Mouse (Mus musculus) limb, embryonic 12.5 days (tissue): ENCODE measurements around the gene Fgfr2. TPM values are rescaled to one million over a fixed set of nuclear protein-coding genes. Genes with fewer than 3 reads are reported as not detected.
A peak's percentile ranks its signal among the peaks of the same experiment; 100 is the strongest.

Experiments
- ATAC-seq: fragments of 200-750 bp; cut with Nextera tagmentation; 2 replicates; pipeline ENCODE4 v1.8.0; 2017; ENCODE audit warnings: low read depth, moderate TSS enrichment; ENCODE audit not compliant: insufficient number of reproducible peaks, insufficient read depth, low FRiP score, low TSS enrichment
- H3K27ac ChIP-seq: fragments of 300-500 bp; sonication (generic); 2 replicates; pipeline ENCODE4 v1.5.1; 2016; ENCODE audit warnings: mild to moderate bottlenecking, moderate library complexity
- H3K27me3 ChIP-seq: fragments of 300-500 bp; sonication (generic); 2 replicates; pipeline ENCODE4 v1.6.1; 2016; ENCODE audit warnings: mild to moderate bottlenecking, moderate library complexity
- H3K36me3 ChIP-seq: fragments of 300-500 bp; sonication (generic); 2 replicates; pipeline ENCODE4 v1.6.1; 2016; ENCODE audit warnings: mild to moderate bottlenecking, moderate library complexity
- H3K4me1 ChIP-seq: fragments of 300-500 bp; sonication (generic); replicated peaks from 2 replicates; pipeline ENCODE4 v1.6.1; 2016
- H3K4me2 ChIP-seq: fragments of 300-500 bp; sonication (generic); 2 replicates; pipeline ENCODE4 v1.6.1; 2016; ENCODE audit warnings: mild to moderate bottlenecking, moderate library complexity
- H3K4me3 ChIP-seq: fragments of 300-500 bp; sonication (generic); replicated peaks from 2 replicates; pipeline ENCODE4 v1.5.1; 2016; ENCODE audit warnings: mild to moderate bottlenecking
- H3K9ac ChIP-seq: fragments of 300-500 bp; sonication (generic); replicated peaks from 2 replicates; pipeline ENCODE4 v1.6.1; 2016; ENCODE audit warnings: mild to moderate bottlenecking, moderate library complexity
- H3K9me3 ChIP-seq: fragments of 300-500 bp; sonication (generic); 2 replicates; pipeline ENCODE4 v1.6.1; 2016; ENCODE audit warnings: mild to moderate bottlenecking, moderate library complexity
- WGBS: fragments of 180-500 bp; shearing (Covaris S2); methylation state at CpG from one replicate; pipeline ENCODE4 v1.1.7; 2016; 5-methylcytosine and 5-hydroxymethylcytosine counted together
- polyA plus RNA-seq: library from polyadenylated mRNA; unstranded; fragments of >200 nt; fragmentation: Nextera tagmentation; extraction: Ambion mirVana; gene quantifications from 2 replicates; pipeline ENCODE4 v1.2.1, GENCODE M21; 2016

The Fgfr2 gene
- polyA plus RNA-seq, 1 experiment from 2014 or later = 112 TPM

GRCm38 (mm10) chr7:130896064-130896463 lies 2227.1 kb downstream of the Fgfr2 start:
- Histone ChIP-seq H3K4me2 (no peak overlapping the region), H3K9me3 (no peaks in the 10 kb centered on the region)
- 82% methylated on average over 3 of the region's 3 CpGs for WGBS

GRCm38 (mm10) chr7:130895618-130895945 lies 2227.6 kb downstream of the Fgfr2 start:
- ATAC-seq = no peak
- peaks cover 8% of the 10 kb centered on the region for H3K4me1 ChIP-seq
- H3K4me2 ChIP-seq = no peak overlapping the region
- WGBS = 77% methylated on average over 2 of the region's 2 CpGs
- H3K4me3 ChIP-seq = no peak overlapping the region
- no peak overlapping the region for H3K9ac ChIP-seq
- no peaks in the 10 kb centered on the region for H3K9me3 ChIP-seq
- peaks cover 23% of the 10 kb centered on the region; the same call in 1 of the 2 replicates for H3K36me3 ChIP-seq
- no peak overlapping the region for H3K27ac ChIP-seq
- H3K27me3 ChIP-seq = no peaks in the 10 kb centered on the region

More at GRCm38 (mm10) chr7:130896064-130896463, 2227.1 kb downstream of the Fgfr2 start:
- Histone ChIP-seq H3K9ac (no peak overlapping the region), H3K27me3 (no peaks in the 10 kb centered on the region), H3K27ac (no peak overlapping the region), H3K4me3 (no peak overlapping the region), H3K4me1 (peaks cover 8% of the 10 kb centered on the region), H3K36me3 (peaks cover 23% of the 10 kb centered on the region; the same call in 1 of the 2 replicates)
- ATAC-seq = no peak

- ATAC-seq = no peak
- Histone ChIP-seq H3K4me3 (no peak overlapping the region), H3K9me3 (no peaks in the 10 kb centered on the region), H3K4me2 (no peak overlapping the region), H3K4me1 (peaks cover 8% of the 10 kb centered on the region), H3K9ac (no peak overlapping the region), H3K27me3 (no peaks in the 10 kb centered on the region), H3K27ac (no peak overlapping the region), H3K36me3 (peaks cover 21% of the 10 kb centered on the region; the same call in 1 of the 2 replicates)
- 76% methylated on average over 9 of the region's 9 CpGs for WGBS
Measured at GRCm38 (mm10) chr7:130894931-130895617, 2228.1 kb downstream of the Fgfr2 start.

GRCm38 (mm10) chr7:130892973-130893372 lies 2230.2 kb downstream of the Fgfr2 start:
- no peak for ATAC-seq
- Histone ChIP-seq H3K27ac (peak overlapping the region; percentile 9; the same call in 1 of the 2 replicates), H3K27me3 (no peaks in the 10 kb centered on the region), H3K4me3 (no peak overlapping the region), H3K4me1 (peaks cover 8% of the 10 kb centered on the region), H3K36me3 (peaks cover 17% of the 10 kb centered on the region; the same call in 1 of the 2 replicates), H3K9ac (no peak overlapping the region), H3K9me3 (no peaks in the 10 kb centered on the region), H3K4me2 (no peak overlapping the region)
- 63% methylated on average over 6 of the region's 6 CpGs for WGBS

GRCm38 (mm10) chr7:130890871-130891270 lies 2232.3 kb downstream of the Fgfr2 start:
- Histone ChIP-seq H3K9ac (no peak overlapping the region), H3K36me3 (0 out of 2 replicates have a peak, but pooled peaks cover 6% of the 10 kb centered on the region), H3K4me3 (no peak overlapping the region), H3K4me1 (peaks cover 8% of the 10 kb centered on the region), H3K4me2 (no peak overlapping the region), H3K27me3 (no peaks in the 10 kb centered on the region), H3K27ac (no peak overlapping the region), H3K9me3 (no peaks in the 10 kb centered on the region)
- ATAC-seq = no peak
- 17% methylated on average over 2 of the region's 2 CpGs for WGBS

- Histone ChIP-seq H3K4me1 (peaks cover 4% of the 10 kb centered on the region), H3K4me3 (no peak overlapping the region), H3K36me3 (0 out of 2 replicates have a peak, but pooled peaks cover 6% of the 10 kb centered on the region), H3K9me3 (no peaks in the 10 kb centered on the region), H3K9ac (no peak overlapping the region), H3K4me2 (no peak overlapping the region), H3K27me3 (no peaks in the 10 kb centered on the region), H3K27ac (no peak overlapping the region)
- 37% methylated on average over 3 of the region's 3 CpGs for WGBS
- no peak for ATAC-seq
Measured at GRCm38 (mm10) chr7:130887946-130888345, 2235.2 kb downstream of the Fgfr2 start.

- Histone ChIP-seq H3K27me3 (no peaks in the 10 kb centered on the region), H3K27ac (no peak overlapping the region), H3K36me3 (no peaks in the 10 kb centered on the region), H3K4me3 (no peak overlapping the region), H3K4me2 (no peak overlapping the region), H3K9me3 (no peaks in the 10 kb centered on the region), H3K9ac (no peak overlapping the region), H3K4me1 (no peaks in the 10 kb centered on the region; the same call in 1 of the 2 replicates)
- 85% methylated on average over 3 of the region's 3 CpGs for WGBS
- no peak for ATAC-seq
Measured at GRCm38 (mm10) chr7:130886246-130886645, 2236.9 kb downstream of the Fgfr2 start.

GRCm38 (mm10) chr7:130884161-130884560 lies 2239.0 kb downstream of the Fgfr2 start:
- Histone ChIP-seq H3K27ac (no peak overlapping the region), H3K36me3 (no peaks in the 10 kb centered on the region), H3K9me3 (no peaks in the 10 kb centered on the region), H3K4me2 (no peak overlapping the region), H3K4me3 (no peak overlapping the region), H3K9ac (no peak overlapping the region), H3K4me1 (no peaks in the 10 kb centered on the region), H3K27me3 (no peaks in the 10 kb centered on the region)
- 92% methylated on average over 2 of the region's 2 CpGs for WGBS
- no peak for ATAC-seq

GRCm38 (mm10) chr7:130867256-130867655 lies 2255.9 kb downstream of the Fgfr2 start:
- no peak overlapping the region for H3K4me2 ChIP-seq
- no peaks in the 10 kb centered on the region for H3K36me3 ChIP-seq
- H3K4me1 ChIP-seq = peaks cover 12% of the 10 kb centered on the region; the same call in 1 of the 2 replicates
- H3K4me3 ChIP-seq = no peak overlapping the region
- ATAC-seq = no peak
- WGBS = 75% methylated on average over 3 of the region's 3 CpGs
- no peak overlapping the region for H3K9ac ChIP-seq
- H3K9me3 ChIP-seq = no peaks in the 10 kb centered on the region
- peaks cover 4% of the 10 kb centered on the region for H3K27me3 ChIP-seq
- no peak overlapping the region for H3K27ac ChIP-seq

- 1% methylated on average over 13 of the region's 13 CpGs for WGBS
- no peak overlapping the region for H3K27ac ChIP-seq
- H3K9me3 ChIP-seq = no peaks in the 10 kb centered on the region
- H3K36me3 ChIP-seq = no peaks in the 10 kb centered on the region
- peak overlapping the region; percentile 92 for H3K4me3 ChIP-seq
- no peak for ATAC-seq
- peaks cover 4% of the 10 kb centered on the region for H3K27me3 ChIP-seq
- H3K4me2 ChIP-seq = peak overlapping the region; percentile 78
- H3K9ac ChIP-seq = peak overlapping the region; percentile 78
- H3K4me1 ChIP-seq = peaks cover 18% of the 10 kb centered on the region; the same call in 1 of the 2 replicates
Measured at GRCm38 (mm10) chr7:130866640-130867039, 2256.5 kb downstream of the Fgfr2 start.

GRCm38 (mm10) chr7:130865613-130866591 lies 2257.2 kb downstream of the Fgfr2 start, which contains the start of gene Plekha1:
Gene Plekha1 (plus strand): TSS chr7:130865756.
- under 1% methylated on average over 107 of the region's 114 CpGs for WGBS
- H3K4me3 ChIP-seq = peak within 1 kb of the TSS; percentile 92
- ATAC-seq = peak; percentile 97

More at GRCm38 (mm10) chr7:130865613-130866591, 2257.2 kb downstream of the Fgfr2 start, which contains the start of gene Plekha1:
- no peaks in the 10 kb centered on the region for H3K9me3 ChIP-seq
- H3K9ac ChIP-seq = peak within 1 kb of the TSS; percentile 78
- peak within 1 kb of the TSS; percentile 80; the same call in 1 of the 2 replicates for H3K27ac ChIP-seq
- H3K27me3 ChIP-seq = peaks cover 4% of the 10 kb centered on the region
- H3K4me2 ChIP-seq = peak within 1 kb of the TSS; percentile 78
- H3K4me1 ChIP-seq = peaks cover 26% of the 10 kb centered on the region
- H3K36me3 ChIP-seq = no peaks in the 10 kb centered on the region
